In the genomic region with DNA sequence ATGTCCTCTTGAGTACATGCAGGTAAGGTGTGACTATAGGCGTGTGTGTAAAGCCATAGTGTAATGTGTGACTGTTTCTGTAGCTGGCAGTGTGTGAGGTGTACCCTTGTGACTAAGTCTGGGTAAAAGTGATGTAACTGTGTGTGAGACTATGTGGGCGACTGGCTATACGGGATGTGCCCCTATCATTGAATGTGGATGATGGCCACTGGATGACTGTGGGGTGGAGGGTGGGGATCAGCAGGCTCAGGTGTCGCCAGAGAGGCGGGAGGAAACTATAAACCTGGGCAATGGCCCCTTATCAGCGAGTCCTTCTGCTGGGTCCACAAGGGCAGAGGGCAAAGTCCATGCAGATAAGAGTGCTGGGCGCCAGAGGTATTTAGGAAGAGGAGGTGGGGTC, we compare ENCODE assay signal across 14 mouse cellular contexts. TPM values are rescaled to one million over a fixed set of nuclear protein-coding genes. Genes with fewer than 3 reads are reported as not detected.
DNase-seq lines count a peak whose midpoint lies in the region; ATAC-seq and TF ChIP-seq lines count a peak whose summit lies in the region.
"Had no signal": no experiment of that assay in that cellular context is flagged by ENCODE, and none has a peak within 500 bp of the region (broad histone marks: within the 10 kb centered on the region; RNA-seq: fewer than 3 reads in every experiment).

No protein-coding gene starts in this region.

- H3K79me2 ChIP-seq in liver, adult 2 months (ENCODE audit: control insufficient read depth, insufficient read depth, low read length): no peaks in the 10 kb centered on the region

- no peak for TF ChIP-seq POLR2A in liver, adult 2 months (IDR thresholded peaks at IDR 0.05; ENCODE audit: extremely low read depth, insufficient read depth, low read length)
- no peak; the same call in 1 of the 2 replicates for TF ChIP-seq POLR2A in small intestine, adult 2 months (IDR thresholded peaks at IDR 0.05; ENCODE audit: low read depth, low read length)

- H3K36me3 ChIP-seq in lung, embryonic 14.5 days (ENCODE audit: insufficient read depth): peaks cover 18% of the 10 kb centered on the region
- peaks cover 29% of the 10 kb centered on the region for H3K36me3 ChIP-seq in intestine, embryonic 14.5 days (ENCODE audit: control insufficient read depth, insufficient read depth, low read length)
- peaks cover 4% of the 10 kb centered on the region; the same call in 1 of the 2 replicates for H3K36me3 ChIP-seq in liver, adult 2 months (ENCODE audit: control insufficient read depth, insufficient read depth, low read length)
- peaks cover 5% of the 10 kb centered on the region; the same call in 1 of the 2 replicates for H3K36me3 ChIP-seq in small intestine, adult 2 months (ENCODE audit: control insufficient read depth, insufficient read depth, low read length)
- H3K36me3 ChIP-seq in forebrain, embryonic 14.5 days (ENCODE audit: control insufficient read depth, insufficient read depth, low read length): peaks cover 29% of the 10 kb centered on the region

- no peak overlapping the region for H3K9ac ChIP-seq in lung, embryonic 14.5 days
- H3K9ac ChIP-seq in intestine, embryonic 14.5 days (ENCODE audit: low read length): no peak overlapping the region
- H3K9ac ChIP-seq in liver, adult 2 months (ENCODE audit: low read depth, low read length): no peak overlapping the region
- H3K9ac ChIP-seq in forebrain, embryonic 14.5 days (ENCODE audit: low read length): no peak overlapping the region
- H3K9ac ChIP-seq: limb, embryonic 13.5 days had no signal

- WGBS in lung, embryonic 14.5 days: 49% methylated on average over 7 of the region's 7 CpGs
- 57% methylated on average over 7 of the region's 7 CpGs for WGBS in intestine, embryonic 14.5 days
- WGBS in liver, adult 2 months: 25% methylated on average over 7 of the region's 7 CpGs
- 28% methylated on average over 7 of the region's 7 CpGs for WGBS in small intestine, adult 2 months
- WGBS in forebrain, embryonic 14.5 days: 88% methylated on average over 7 of the region's 7 CpGs

- no peaks in the 10 kb centered on the region; the same call in 1 of the 2 replicates for H3K4me1 ChIP-seq in lung, embryonic 14.5 days (ENCODE audit: insufficient read depth)
- peaks cover 14% of the 10 kb centered on the region for H3K4me1 ChIP-seq in intestine, embryonic 14.5 days (replicated peaks; ENCODE audit: control insufficient read depth, insufficient read depth, low read length)
- H3K4me1 ChIP-seq in liver, adult 2 months (ENCODE audit: control insufficient read depth, insufficient read depth, low read length): peaks cover 33% of the 10 kb centered on the region
- peaks cover 35% of the 10 kb centered on the region for H3K4me1 ChIP-seq in small intestine, adult 2 months (ENCODE audit: control insufficient read depth, insufficient read depth, insufficient read length, low read length)
- no peaks in the 10 kb centered on the region for H3K4me1 ChIP-seq in forebrain, embryonic 14.5 days (ENCODE audit: control insufficient read depth, insufficient read depth, low read length)

- peak; percentile 15; the same call in 1 of the 2 replicates for ATAC-seq in lung, embryonic 14.5 days (ENCODE audit: insufficient read depth)
- peak; percentile 40 for ATAC-seq in intestine, embryonic 14.5 days (replicated peaks; ENCODE audit: low FRiP score, low TSS enrichment, low read depth)
- ATAC-seq in forebrain, embryonic 14.5 days: no peak

- TF ChIP-seq CTCF in lung, embryonic 14.5 days (IDR thresholded peaks at IDR 0.05; ENCODE audit: low read depth): no peak
- no peak for TF ChIP-seq CTCF in liver, adult 2 months (IDR thresholded peaks at IDR 0.05; ENCODE audit: low read depth, low read length)
- TF ChIP-seq CTCF in small intestine, adult 2 months (IDR thresholded peaks at IDR 0.05; ENCODE audit: extremely low read depth, insufficient read length, insufficient replicate concordance, low read depth, low read length): no peak

- H3K27me3 ChIP-seq in lung, embryonic 14.5 days (ENCODE audit: insufficient read depth, low read length): no peaks in the 10 kb centered on the region
- no peaks in the 10 kb centered on the region for H3K27me3 ChIP-seq in intestine, embryonic 14.5 days (replicated peaks; ENCODE audit: control insufficient read depth, insufficient read depth, low read length)
- H3K27me3 ChIP-seq in liver, adult 2 months (ENCODE audit: control insufficient read depth, insufficient read depth, low read length): no peaks in the 10 kb centered on the region
- H3K27me3 ChIP-seq in small intestine, adult 2 months (ENCODE audit: control insufficient read depth, insufficient read depth, low read length): no peaks in the 10 kb centered on the region
- H3K27me3 ChIP-seq in forebrain, embryonic 14.5 days (replicated peaks; ENCODE audit: control insufficient read depth, insufficient read depth, low read length): no peaks in the 10 kb centered on the region
- H3K27me3 ChIP-seq: CH12.LX; limb, embryonic 13.5 days had no signal

- no peak for DNase-seq in lung, embryonic 14.5 days
- no peak for DNase-seq in lung, postnatal 36 days
- DNase-seq in intestine, embryonic 14.5 days (ENCODE audit: low spot score): no peak
- DNase-seq in liver, adult 2 months (ENCODE audit: extremely low read depth, low read depth, low spot score): peak; percentile 72
- no peak for DNase-seq in adrenal gland, postnatal 36 days
- DNase-seq in thymus, postnatal 25 days: no peak
- no peak for DNase-seq in forebrain, embryonic 14.5 days (ENCODE audit: low spot score)
- DNase-seq: adrenal gland, adult 8-10 months; cerebellum, adult 9-11 months; heart, adult 18-20 months had no signal

- no peak overlapping the region for H3K4me3 ChIP-seq in lung, embryonic 14.5 days (ENCODE audit: low read depth, low read length)
- H3K4me3 ChIP-seq in intestine, embryonic 14.5 days (ENCODE audit: low read depth, low read length): no peak overlapping the region
- no peak overlapping the region for H3K4me3 ChIP-seq in liver, adult 2 months (ENCODE audit: insufficient read depth, low read depth, low read length)
- H3K4me3 ChIP-seq in small intestine, adult 2 months (ENCODE audit: low read depth, low read length): no peak overlapping the region
- H3K4me3 ChIP-seq in forebrain, embryonic 14.5 days (ENCODE audit: low read depth, low read length): no peak overlapping the region
- H3K4me3 ChIP-seq: limb, embryonic 13.5 days had no signal

- no peak overlapping the region for H3K27ac ChIP-seq in lung, embryonic 14.5 days (ENCODE audit: low read depth)
- no peak overlapping the region for H3K27ac ChIP-seq in intestine, embryonic 14.5 days (ENCODE audit: low read depth)
- H3K27ac ChIP-seq in liver, adult 2 months (replicated peaks; ENCODE audit: insufficient read depth, low read depth, low read length): no peak overlapping the region
- peak overlapping the region; percentile 80 for H3K27ac ChIP-seq in small intestine, adult 2 months (ENCODE audit: insufficient read depth, low read depth, low read length)
- H3K27ac ChIP-seq in forebrain, embryonic 14.5 days (ENCODE audit: low read depth, low read length): no peak overlapping the region
- H3K27ac ChIP-seq: limb, embryonic 13.5 days; macrophage had no signal

- no peaks in the 10 kb centered on the region for H3K9me3 ChIP-seq in lung, embryonic 14.5 days (ENCODE audit: low read depth, low read length)
- H3K9me3 ChIP-seq in intestine, embryonic 14.5 days (ENCODE audit: control insufficient read depth, low read length): no peaks in the 10 kb centered on the region
- H3K9me3 ChIP-seq in forebrain, embryonic 14.5 days (replicated peaks; ENCODE audit: control insufficient read depth, low read length): no peaks in the 10 kb centered on the region
- H3K9me3 ChIP-seq: limb, embryonic 13.5 days had no signal

- H3K4me2 ChIP-seq in lung, embryonic 14.5 days: no peak overlapping the region
- no peak overlapping the region for H3K4me2 ChIP-seq in intestine, embryonic 14.5 days (ENCODE audit: low read length)
- H3K4me2 ChIP-seq in forebrain, embryonic 14.5 days (ENCODE audit: low read length): no peak overlapping the region
- H3K4me2 ChIP-seq: limb, embryonic 13.5 days had no signal

RNA-seq across cellular contexts. Expression of gene Srsf3, which starts 17.5 kb away (rescaled TPM):
- polyA plus RNA-seq in lung, embryonic 14.5 days (2014; fragmentation: Nextera tagmentation; extraction: Ambion mirVana): 716 and 730 TPM in 2 replicates
- 585 and 647 TPM in 2 replicates for polyA plus RNA-seq in intestine, embryonic 14.5 days (2014; fragmentation: Nextera tagmentation; extraction: Ambion mirVana)
- 41.4 and 47.3 TPM in 2 replicates for total RNA-seq in liver, adult 2 months (2014; rRNA removed)
- 26.6 and 40.1 TPM in 2 replicates for polyA plus RNA-seq in liver, adult 2 months (2012; rRNA removed)
- polyA plus RNA-seq in small intestine, adult 2 months (2012; rRNA removed): 35.9 and 69.4 TPM in 2 replicates
- 100 to 1,000 TPM; 147 to 148 TPM for total RNA-seq in adrenal gland, postnatal 36 days (2021)
- 712 and 729 TPM in 2 replicates for polyA plus RNA-seq in forebrain, embryonic 14.5 days (2014; fragmentation: Nextera tagmentation; extraction: Ambion mirVana)

RNA-seq across cellular contexts. Expression of gene Cdkn1a, which starts 40.9 kb away (rescaled TPM):
- polyA plus RNA-seq in lung, embryonic 14.5 days (2014; fragmentation: Nextera tagmentation; extraction: Ambion mirVana): 12.4 and 13.6 TPM in 2 replicates
- polyA plus RNA-seq in intestine, embryonic 14.5 days (2014; fragmentation: Nextera tagmentation; extraction: Ambion mirVana): 55.5 and 75.7 TPM in 2 replicates
- total RNA-seq in liver, adult 2 months (2014; rRNA removed): 0.37 and 0.60 TPM in 2 replicates
- polyA plus RNA-seq in liver, adult 2 months (2012; rRNA removed): 6.9 and 9.3 TPM in 2 replicates
- 85.1 and 293 TPM in 2 replicates for polyA plus RNA-seq in small intestine, adult 2 months (2012; rRNA removed)
- 10 to 100 TPM; 22.1 to 78.4 TPM for total RNA-seq in adrenal gland, postnatal 36 days (2021)
- 41.0 and 43.3 TPM in 2 replicates for polyA plus RNA-seq in forebrain, embryonic 14.5 days (2014; fragmentation: Nextera tagmentation; extraction: Ambion mirVana)

RNA-seq across cellular contexts. Expression of gene Stk38, which starts 42.1 kb away (rescaled TPM):
- 103 and 104 TPM in 2 replicates for polyA plus RNA-seq in lung, embryonic 14.5 days (2014; fragmentation: Nextera tagmentation; extraction: Ambion mirVana)
- polyA plus RNA-seq in intestine, embryonic 14.5 days (2014; fragmentation: Nextera tagmentation; extraction: Ambion mirVana): 91.6 and 108 TPM in 2 replicates
- 45.8 and 52.2 TPM in 2 replicates for total RNA-seq in liver, adult 2 months (2014; rRNA removed)
- polyA plus RNA-seq in liver, adult 2 months (2012; rRNA removed): 52.0 and 54.4 TPM in 2 replicates
- polyA plus RNA-seq in small intestine, adult 2 months (2012; rRNA removed): 35.5 and 105 TPM in 2 replicates
- total RNA-seq in adrenal gland, postnatal 36 days (2021): 10 to 100 TPM; 53.4 to 55.9 TPM
- 81.7 and 94.8 TPM in 2 replicates for polyA plus RNA-seq in forebrain, embryonic 14.5 days (2014; fragmentation: Nextera tagmentation; extraction: Ambion mirVana)
